Mouse (Mus musculus): ENCODE results near the gene Sox1. TPM values are rescaled to one million over a fixed set of nuclear protein-coding genes. Genes with fewer than 3 reads are reported as not detected.

Sox1 gene
- polyA plus RNA-seq, 1 experiment from 2014 or later = not detected

DNA sequence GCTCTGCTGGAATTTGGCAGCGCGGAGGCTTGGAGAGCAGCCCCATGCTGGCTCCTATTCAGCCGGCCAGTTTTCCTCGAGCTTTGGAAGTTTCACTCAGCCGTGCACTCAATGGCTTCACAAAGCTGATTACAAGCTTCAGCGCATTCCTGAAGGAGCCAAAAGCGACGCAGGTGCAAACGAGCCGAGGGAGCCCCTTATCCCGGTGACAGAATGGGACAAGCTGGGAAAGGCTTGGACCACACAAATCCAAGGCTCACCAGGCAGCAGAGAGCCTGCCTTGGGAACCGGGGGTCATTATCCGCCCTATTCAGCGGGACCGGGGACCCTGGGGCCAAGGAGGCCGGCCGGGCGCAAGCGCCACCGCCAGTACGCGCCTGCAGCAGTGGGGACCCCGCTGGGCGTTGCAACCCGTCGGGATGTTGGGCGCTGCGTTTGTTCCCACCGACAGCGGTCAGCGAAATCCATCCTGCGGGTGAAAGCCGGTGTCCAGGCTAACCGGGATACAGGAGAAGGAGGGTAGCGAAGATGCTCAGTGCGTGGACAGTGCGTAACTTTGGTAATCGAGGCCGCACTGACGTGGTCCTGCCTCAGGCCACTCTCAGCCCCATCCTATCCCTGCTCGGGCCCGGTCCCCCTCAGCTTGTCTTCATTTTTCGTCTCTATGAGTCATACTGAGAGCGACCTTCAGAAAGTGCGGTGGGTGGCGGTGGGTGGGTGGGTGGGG lies 35.2 kb downstream of the Sox1 start:
- Histone ChIP-seq H3K9me3 (ENCODE audit: control insufficient read depth, low read length) (no peaks in the 10 kb centered on the region), H3K4me3 (ENCODE audit: low read depth, low read length) (peak overlapping the region; percentile 8; the same call in 1 of the 2 replicates), H3K36me3 (ENCODE audit: control insufficient read depth, insufficient read depth, low read length) (no peaks in the 10 kb centered on the region), H3K4me2 (replicated peaks; ENCODE audit: low read depth) (no peak overlapping the region), H3K9ac (ENCODE audit: low read length) (no peak overlapping the region), H3K27ac (replicated peaks) (no peak overlapping the region), H3K4me1 (replicated peaks; ENCODE audit: control insufficient read depth, insufficient read depth) (no peaks in the 10 kb centered on the region), H3K27me3 (ENCODE audit: control insufficient read depth, insufficient read depth, low read length) (peaks cover 12% of the 10 kb centered on the region)
- no peak for ATAC-seq (ENCODE audit: low FRiP score, low TSS enrichment)
- WGBS = under 1% methylated on average over 46 of the region's 46 CpGs
- no peak for TF ChIP-seq EP300 (optimal IDR thresholded peaks at IDR 0.05)
- no peak for TF ChIP-seq CTCF (IDR thresholded peaks at IDR 0.05; ENCODE audit: low read depth)
- no peak for DNase-seq (ENCODE audit: low spot score)

DNA sequence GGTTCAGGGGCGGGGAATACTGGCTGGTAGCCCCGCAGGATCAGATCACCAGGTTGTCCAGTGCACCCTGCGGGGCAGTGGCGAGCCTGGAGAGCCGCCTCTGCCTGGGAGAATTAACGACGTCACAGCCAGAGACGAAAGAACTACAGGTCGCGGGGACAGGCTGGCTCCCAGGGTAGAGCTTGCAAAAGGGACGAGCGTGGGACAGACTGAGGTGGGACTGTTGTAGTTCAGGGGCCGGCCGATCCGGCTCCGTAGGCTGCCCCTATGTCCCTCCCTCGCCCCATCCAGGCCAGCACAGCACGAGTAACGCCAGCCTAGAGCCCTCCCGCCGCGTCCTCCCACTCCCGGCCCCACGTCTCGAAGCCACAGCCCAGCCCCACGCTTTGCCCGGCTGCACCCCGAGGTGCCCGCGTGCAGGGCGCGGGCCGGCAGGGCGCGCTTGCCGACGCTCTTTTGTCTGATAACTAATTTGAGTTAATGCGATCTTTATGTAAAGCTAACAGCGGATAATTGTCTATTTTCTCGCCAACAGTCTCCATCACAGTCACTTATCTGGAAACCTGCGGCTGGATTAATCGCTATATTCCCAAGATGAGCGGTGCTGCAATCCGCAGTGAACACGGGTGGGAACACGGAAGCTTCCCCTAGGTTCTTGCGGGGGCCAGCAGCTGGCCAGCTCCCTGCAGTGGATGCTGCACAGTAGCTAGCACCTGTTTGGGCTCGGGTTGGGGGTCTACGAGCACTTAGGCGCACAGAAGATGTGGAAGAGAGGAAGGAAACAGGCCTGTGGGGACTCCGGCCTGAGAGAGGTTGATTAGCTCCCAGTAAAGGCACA lies 36.0 kb downstream of the Sox1 start:
- Histone ChIP-seq H3K27ac (replicated peaks) (no peak overlapping the region), H3K9me3 (ENCODE audit: control insufficient read depth, low read length) (no peaks in the 10 kb centered on the region), H3K4me1 (replicated peaks; ENCODE audit: control insufficient read depth, insufficient read depth) (no peaks in the 10 kb centered on the region), H3K9ac (ENCODE audit: low read length) (no peak overlapping the region), H3K4me2 (replicated peaks; ENCODE audit: low read depth) (no peak overlapping the region), H3K36me3 (ENCODE audit: control insufficient read depth, insufficient read depth, low read length) (no peaks in the 10 kb centered on the region), H3K4me3 (ENCODE audit: low read depth, low read length) (peak overlapping the region; percentile 6; the same call in 1 of the 2 replicates), H3K27me3 (ENCODE audit: control insufficient read depth, insufficient read depth, low read length) (peaks cover 12% of the 10 kb centered on the region)
- ATAC-seq (ENCODE audit: low FRiP score, low TSS enrichment) = no peak
- TF ChIP-seq EP300 (optimal IDR thresholded peaks at IDR 0.05) = no peak
- no peak for TF ChIP-seq CTCF (IDR thresholded peaks at IDR 0.05; ENCODE audit: low read depth)
- no peak for DNase-seq (ENCODE audit: low spot score)
- WGBS = 3% methylated on average over 51 of the region's 51 CpGs

DNA sequence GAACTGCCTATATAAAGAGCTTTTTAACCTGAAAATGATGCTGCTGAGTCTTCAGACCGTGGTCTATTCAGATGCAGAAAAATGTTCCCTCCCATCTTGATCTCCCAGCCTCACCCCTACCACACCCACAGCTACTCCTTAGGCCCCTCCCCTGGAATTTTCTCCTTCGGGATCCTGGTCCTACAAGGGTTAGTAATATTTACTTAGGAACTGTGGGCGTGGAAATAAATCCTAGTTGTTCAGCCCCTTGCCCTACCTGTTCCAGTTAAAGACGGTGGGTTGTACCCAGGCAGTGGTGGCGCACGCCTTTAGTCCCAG lies 36.6 kb downstream of the Sox1 start:
- 40% methylated on average over 6 of the region's 6 CpGs for WGBS
- TF ChIP-seq EP300 (optimal IDR thresholded peaks at IDR 0.05) = no peak
- TF ChIP-seq CTCF (IDR thresholded peaks at IDR 0.05; ENCODE audit: low read depth) = no peak
- Histone ChIP-seq H3K27ac (replicated peaks) (no peak overlapping the region), H3K36me3 (ENCODE audit: control insufficient read depth, insufficient read depth, low read length) (no peaks in the 10 kb centered on the region), H3K4me3 (ENCODE audit: low read depth, low read length) (no peak overlapping the region), H3K4me2 (replicated peaks; ENCODE audit: low read depth) (no peak overlapping the region), H3K4me1 (replicated peaks; ENCODE audit: control insufficient read depth, insufficient read depth) (no peaks in the 10 kb centered on the region), H3K9me3 (ENCODE audit: control insufficient read depth, low read length) (no peaks in the 10 kb centered on the region), H3K27me3 (ENCODE audit: control insufficient read depth, insufficient read depth, low read length) (peaks cover 12% of the 10 kb centered on the region), H3K9ac (ENCODE audit: low read length) (no peak overlapping the region)
- ATAC-seq (ENCODE audit: low FRiP score, low TSS enrichment) = no peak
- DNase-seq (ENCODE audit: low spot score) = no peak

DNA sequence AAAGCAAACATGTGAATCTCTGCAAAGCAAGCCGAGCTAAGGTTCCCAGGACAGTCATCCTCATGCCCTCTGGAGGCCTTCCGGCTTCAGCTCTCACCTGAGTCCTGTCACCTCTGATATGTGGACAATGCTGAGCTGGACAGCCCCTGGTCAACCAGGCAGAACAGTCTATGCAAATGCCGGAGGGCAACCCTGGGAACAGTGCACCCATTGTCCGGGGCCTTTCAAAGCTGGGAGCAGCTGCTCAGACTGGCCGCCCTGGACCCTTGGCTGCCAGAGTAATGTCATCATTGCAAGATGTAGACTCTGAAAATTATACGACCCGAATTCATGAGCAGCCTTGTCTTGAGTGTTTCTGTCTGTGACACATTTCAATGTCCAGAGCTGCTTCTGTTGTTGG lies 37.5 kb downstream of the Sox1 start:
- H3K27me3 ChIP-seq (ENCODE audit: control insufficient read depth, insufficient read depth, low read length) = peaks cover 12% of the 10 kb centered on the region
- H3K9ac ChIP-seq (ENCODE audit: low read length) = no peak overlapping the region
- no peak overlapping the region for H3K4me3 ChIP-seq (ENCODE audit: low read depth, low read length)
- no peak overlapping the region for H3K27ac ChIP-seq (replicated peaks)
- ATAC-seq (ENCODE audit: low FRiP score, low TSS enrichment) (no peak), DNase-seq (ENCODE audit: low spot score) (no peak)
- H3K36me3 ChIP-seq (ENCODE audit: control insufficient read depth, insufficient read depth, low read length) = no peaks in the 10 kb centered on the region
- TF ChIP-seq EP300 (optimal IDR thresholded peaks at IDR 0.05) (no peak), CTCF (IDR thresholded peaks at IDR 0.05; ENCODE audit: low read depth) (no peak)
- no peaks in the 10 kb centered on the region for H3K9me3 ChIP-seq (ENCODE audit: control insufficient read depth, low read length)
- H3K4me2 ChIP-seq (replicated peaks; ENCODE audit: low read depth) = no peak overlapping the region
- WGBS = 62% methylated on average over 7 of the region's 7 CpGs
- no peaks in the 10 kb centered on the region for H3K4me1 ChIP-seq (replicated peaks; ENCODE audit: control insufficient read depth, insufficient read depth)

DNA sequence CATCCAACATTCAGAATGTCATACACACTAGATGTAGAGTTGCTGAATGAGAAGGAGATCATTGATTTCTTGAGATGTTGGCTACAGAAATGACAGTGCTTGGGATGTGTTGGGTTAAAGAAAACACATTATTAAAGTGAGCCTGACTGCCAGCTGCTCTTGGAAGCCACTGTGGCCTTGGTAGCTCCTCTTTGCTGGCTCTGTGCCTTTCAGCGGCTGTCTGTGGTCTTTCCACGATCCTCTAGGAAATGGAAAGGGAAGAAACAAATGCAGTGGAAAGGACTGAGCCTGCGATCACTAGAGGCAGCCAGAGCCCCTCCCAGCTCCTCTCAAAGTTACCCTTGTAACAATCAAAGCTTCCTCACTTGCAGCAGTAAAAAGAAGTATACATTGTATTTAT lies 39.7 kb downstream of the Sox1 start:
- no peak for ATAC-seq (ENCODE audit: low FRiP score, low TSS enrichment)
- H3K27me3 ChIP-seq (ENCODE audit: control insufficient read depth, insufficient read depth, low read length) = peaks cover 7% of the 10 kb centered on the region

DNA sequence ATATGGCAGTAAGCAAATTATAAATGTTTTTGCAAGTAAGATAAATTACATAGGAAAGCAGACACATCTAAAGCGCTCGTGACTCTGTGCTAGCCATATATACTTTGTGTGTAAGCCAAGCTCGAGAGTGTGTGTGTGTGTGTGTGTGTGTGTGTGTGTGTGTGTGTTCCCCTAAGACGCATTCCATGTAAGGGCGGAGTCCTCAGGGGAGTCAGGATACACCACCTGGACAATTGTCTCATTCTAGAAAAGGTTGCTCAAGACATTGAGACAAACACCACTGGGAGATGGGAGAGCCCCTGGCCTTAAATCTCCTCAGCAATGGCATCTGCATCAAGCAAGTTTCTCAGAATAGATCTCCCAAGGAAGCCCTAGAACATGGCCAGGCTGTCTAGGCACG lies 42.9 kb downstream of the Sox1 start:
- no peak for ATAC-seq (ENCODE audit: low FRiP score, low TSS enrichment)
- no peaks in the 10 kb centered on the region for H3K36me3 ChIP-seq (ENCODE audit: control insufficient read depth, insufficient read depth, low read length)
- no peak overlapping the region for H3K4me3 ChIP-seq (ENCODE audit: low read depth, low read length)
- no peaks in the 10 kb centered on the region for H3K9me3 ChIP-seq (ENCODE audit: control insufficient read depth, low read length)
- no peak for DNase-seq (ENCODE audit: low spot score)
- H3K4me1 ChIP-seq (replicated peaks; ENCODE audit: control insufficient read depth, insufficient read depth) = no peaks in the 10 kb centered on the region
- WGBS = 69% methylated on average over 6 of the region's 6 CpGs
- H3K4me2 ChIP-seq (replicated peaks; ENCODE audit: low read depth) = no peak overlapping the region
- no peak overlapping the region for H3K27ac ChIP-seq (replicated peaks)
- H3K9ac ChIP-seq (ENCODE audit: low read length) = no peak overlapping the region
- H3K27me3 ChIP-seq (ENCODE audit: control insufficient read depth, insufficient read depth, low read length) = no peaks in the 10 kb centered on the region
- no peak for TF ChIP-seq EP300 (optimal IDR thresholded peaks at IDR 0.05)
- no peak for TF ChIP-seq CTCF (IDR thresholded peaks at IDR 0.05; ENCODE audit: low read depth)

More for the DNA sequence above, 39.7 kb downstream of the Sox1 start:
- Histone ChIP-seq H3K9ac (ENCODE audit: low read length) (no peak overlapping the region), H3K27ac (replicated peaks) (no peak overlapping the region), H3K4me3 (ENCODE audit: low read depth, low read length) (no peak overlapping the region), H3K4me2 (replicated peaks; ENCODE audit: low read depth) (no peak overlapping the region), H3K36me3 (ENCODE audit: control insufficient read depth, insufficient read depth, low read length) (no peaks in the 10 kb centered on the region), H3K4me1 (replicated peaks; ENCODE audit: control insufficient read depth, insufficient read depth) (no peaks in the 10 kb centered on the region), H3K9me3 (ENCODE audit: control insufficient read depth, low read length) (no peaks in the 10 kb centered on the region)
- WGBS = 59% methylated on average over 3 of the region's 3 CpGs
- DNase-seq (ENCODE audit: low spot score) = no peak
- TF ChIP-seq EP300 (optimal IDR thresholded peaks at IDR 0.05) (no peak), CTCF (IDR thresholded peaks at IDR 0.05; ENCODE audit: low read depth) (no peak)

All from stomach, postnatal 0 days (tissue).